Mouse (Mus musculus) heart, embryonic 12.5 days (tissue): ENCODE measurements at regions not wholly inside any gene's neighbourhood (a gene's known extent, or its start where the extent isn't known, plus 50 kb on each side); places are given as distances from the start of the nearest gene placed in this dataset.
"Not testable (repeated sequence)": the region's sequence is repeated elsewhere in the genome, so short reads cannot be mapped to it uniquely, and the experiment has no call there.

Experiments
- ATAC-seq: fragments of 200-750 bp; cut with Nextera tagmentation; 2 replicates; pipeline ENCODE4 v1.8.0; 2017; ENCODE audit warnings: moderate TSS enrichment, moderate library complexity; ENCODE audit not compliant: insufficient number of reproducible peaks, low FRiP score
- H3K27ac ChIP-seq: fragments of 300-500 bp; sonication (generic); 2 replicates; pipeline ENCODE4 v1.5.1; 2016; ENCODE audit warnings: mild to moderate bottlenecking, moderate library complexity; ENCODE audit not compliant: poor library complexity, severe bottlenecking
- H3K27me3 ChIP-seq: fragments of 300-500 bp; sonication (generic); replicated peaks from 2 replicates; pipeline ENCODE4 v1.6.1; 2016; ENCODE audit warnings: mild to moderate bottlenecking, moderate library complexity
- H3K36me3 ChIP-seq: fragments of 300-500 bp; sonication (generic); 2 replicates; pipeline ENCODE4 v1.6.1; 2016; ENCODE audit warnings: mild to moderate bottlenecking, moderate library complexity
- H3K4me1 ChIP-seq: fragments of 300-500 bp; sonication (generic); replicated peaks from 2 replicates; pipeline ENCODE4 v1.6.1; 2016; ENCODE audit warnings: mild to moderate bottlenecking
- H3K4me2 ChIP-seq: fragments of 300-500 bp; sonication (generic); 2 replicates; pipeline ENCODE4 v1.6.1; 2016; ENCODE audit warnings: mild to moderate bottlenecking, moderate library complexity
- H3K4me3 ChIP-seq: fragments of 300-500 bp; sonication (generic); 2 replicates; pipeline ENCODE4 v1.5.1; 2016; ENCODE audit warnings: mild to moderate bottlenecking
- H3K9ac ChIP-seq: fragments of 300-500 bp; sonication (generic); 2 replicates; pipeline ENCODE4 v1.6.1; 2016; ENCODE audit warnings: mild to moderate bottlenecking, moderate library complexity
- H3K9me3 ChIP-seq: fragments of 300-500 bp; sonication (generic); replicated peaks from 2 replicates; pipeline ENCODE4 v1.6.1; 2016; ENCODE audit warnings: mild to moderate bottlenecking, moderate library complexity
- WGBS: fragments of 180-500 bp; shearing (Covaris S2); methylation state at CpG from one replicate; pipeline ENCODE4 v1.1.7; 2016; 5-methylcytosine and 5-hydroxymethylcytosine counted together

- Histone ChIP-seq H3K9me3 (no peaks in the 10 kb centered on the region), H3K27ac (no peak overlapping the region), H3K4me1 (no peaks in the 10 kb centered on the region), H3K4me3 (no peak overlapping the region), H3K9ac (no peak overlapping the region), H3K27me3 (no peaks in the 10 kb centered on the region), H3K4me2 (no peak overlapping the region), H3K36me3 (no peaks in the 10 kb centered on the region)
- WGBS = 87% methylated on average over 10 of the region's 10 CpGs
- ATAC-seq = no peak
These were observed 479.7 kb upstream of the Slc35b3 start for GRCm38 (mm10) chr13:39440336-39440735.

GRCm38 (mm10) chr13:39427996-39428395 is 467.3 kb upstream of the Slc35b3 start:
- Histone ChIP-seq H3K9ac (no peak overlapping the region), H3K4me1 (no peaks in the 10 kb centered on the region), H3K4me3 (no peak overlapping the region), H3K4me2 (no peak overlapping the region), H3K9me3 (no peaks in the 10 kb centered on the region), H3K27me3 (no peaks in the 10 kb centered on the region), H3K27ac (no peak overlapping the region), H3K36me3 (no peaks in the 10 kb centered on the region)
- no peak for ATAC-seq
- 69% methylated on average over 3 of the region's 3 CpGs for WGBS

GRCm38 (mm10) chr13:39425944-39426343 is 465.3 kb upstream of the Slc35b3 start:
- no peak overlapping the region for H3K4me2 ChIP-seq
- no peaks in the 10 kb centered on the region for H3K36me3 ChIP-seq
- H3K4me1 ChIP-seq = no peaks in the 10 kb centered on the region
- ATAC-seq = no peak
- WGBS = 58% methylated on average over 6 of the region's 6 CpGs
- no peak overlapping the region for H3K4me3 ChIP-seq
- H3K27me3 ChIP-seq = no peaks in the 10 kb centered on the region
- no peak overlapping the region for H3K27ac ChIP-seq
- H3K9me3 ChIP-seq = no peaks in the 10 kb centered on the region
- H3K9ac ChIP-seq = no peak overlapping the region

- H3K9me3 ChIP-seq = 0 out of 2 replicates have a peak, but pooled peaks cover 4% of the 10 kb centered on the region
- H3K27ac ChIP-seq = peak overlapping the region; percentile 5; the same call in 1 of the 2 replicates
- 24% methylated on average over 7 of the region's 7 CpGs for WGBS
- peak overlapping the region; percentile 40; the same call in 1 of the 2 replicates for H3K4me2 ChIP-seq
- H3K36me3 ChIP-seq = no peaks in the 10 kb centered on the region
- H3K4me3 ChIP-seq = no peak overlapping the region
- ATAC-seq = no peak
- no peaks in the 10 kb centered on the region for H3K27me3 ChIP-seq
- H3K9ac ChIP-seq = no peak overlapping the region
- H3K4me1 ChIP-seq = 0 out of 2 replicates have a peak, but pooled peaks cover 5% of the 10 kb centered on the region
These were observed 457.5 kb upstream of the Slc35b3 start for GRCm38 (mm10) chr13:39418127-39418526.

DNA sequence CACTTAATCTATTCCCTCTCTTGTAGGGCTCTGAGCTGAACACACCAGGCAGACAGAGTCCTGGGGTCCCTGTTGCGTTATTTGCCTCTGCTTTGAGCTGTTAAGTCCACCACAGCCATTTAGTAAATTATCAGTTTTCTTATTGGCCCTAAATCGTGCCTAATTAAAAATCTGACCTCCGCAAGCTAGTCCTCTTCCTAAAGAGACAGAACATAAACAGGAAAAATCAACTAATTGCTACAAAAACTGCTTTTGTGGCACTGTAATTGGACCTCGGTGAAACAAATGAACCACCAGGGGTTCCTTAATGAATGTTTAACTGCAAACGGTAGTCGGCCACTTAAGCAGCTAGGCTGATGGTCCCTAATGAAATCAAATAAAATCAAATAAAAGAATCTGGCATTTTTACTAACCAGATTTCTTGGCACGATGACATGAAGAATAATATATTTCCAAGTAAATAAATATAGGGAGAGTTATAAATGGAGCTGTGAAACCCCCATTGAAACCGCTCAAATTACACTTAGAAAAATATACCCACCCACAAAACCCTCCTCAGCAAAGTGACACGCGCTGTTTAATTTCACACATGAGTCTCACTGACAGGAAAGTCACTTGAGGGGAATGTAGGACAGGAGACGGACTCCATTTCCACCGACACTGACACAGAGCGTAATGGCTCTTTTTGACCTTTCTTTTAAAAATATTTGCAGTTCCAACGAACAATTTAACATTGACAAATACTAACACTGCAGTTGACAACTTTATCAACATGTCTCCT is 451.0 kb upstream of the Slc35b3 start:
- no peak for ATAC-seq
- no peak overlapping the region for H3K9ac ChIP-seq
- H3K4me2 ChIP-seq = no peak overlapping the region
- no peak overlapping the region for H3K27ac ChIP-seq
- H3K9me3 ChIP-seq = 0 out of 2 replicates have a peak, but pooled peaks cover 4% of the 10 kb centered on the region
- WGBS = 60% methylated on average over 14 of the region's 14 CpGs
- H3K36me3 ChIP-seq = no peaks in the 10 kb centered on the region
- H3K4me3 ChIP-seq = no peak overlapping the region
- no peaks in the 10 kb centered on the region for H3K27me3 ChIP-seq
- H3K4me1 ChIP-seq = peaks cover 6% of the 10 kb centered on the region; the same call in 1 of the 2 replicates

- Histone ChIP-seq H3K9me3 (no peaks in the 10 kb centered on the region), H3K27me3 (no peaks in the 10 kb centered on the region), H3K4me2 (no peak overlapping the region), H3K4me1 (no peaks in the 10 kb centered on the region), H3K4me3 (no peak overlapping the region), H3K9ac (no peak overlapping the region), H3K36me3 (no peaks in the 10 kb centered on the region), H3K27ac (no peak overlapping the region)
- ATAC-seq = no peak
- WGBS = 80% methylated on average over 3 of the region's 3 CpGs
These were observed 431.9 kb upstream of the Slc35b3 start for GRCm38 (mm10) chr13:39392589-39392988.

DNA sequence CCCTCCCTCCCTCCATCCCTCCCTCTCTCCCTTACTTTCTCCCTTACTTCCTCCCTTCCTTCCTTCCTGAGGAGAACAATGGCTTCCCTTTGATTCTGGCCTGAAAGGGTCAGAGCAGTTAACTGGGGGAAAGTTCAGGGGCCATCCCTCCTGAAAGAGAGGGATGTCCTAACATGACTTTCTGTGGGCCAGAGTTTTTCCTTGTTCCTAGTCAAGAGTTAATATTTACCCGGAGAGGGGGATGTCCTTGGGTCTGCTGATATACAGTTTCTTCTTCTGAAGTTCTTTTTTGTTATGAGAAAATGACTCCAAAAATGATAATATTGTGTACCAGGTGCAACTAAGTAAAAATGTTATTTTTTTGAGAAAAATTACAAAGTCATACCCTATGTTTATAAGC is 431.5 kb upstream of the Slc35b3 start:
- ATAC-seq = not testable (repeated sequence)

GRCm38 (mm10) chr13:39376677-39377076 is 416.0 kb upstream of the Slc35b3 start:
- H3K27me3 ChIP-seq = no peaks in the 10 kb centered on the region
- H3K4me2 ChIP-seq = no peak overlapping the region
- WGBS = 83% methylated on average over 8 of the region's 8 CpGs
- ATAC-seq = no peak
- H3K4me1 ChIP-seq = no peaks in the 10 kb centered on the region
- H3K9ac ChIP-seq = no peak overlapping the region
- no peak overlapping the region for H3K4me3 ChIP-seq
- no peaks in the 10 kb centered on the region for H3K36me3 ChIP-seq
- no peak overlapping the region for H3K27ac ChIP-seq
- H3K9me3 ChIP-seq = no peaks in the 10 kb centered on the region

More for the DNA sequence above, 431.5 kb upstream of the Slc35b3 start:
- H3K27ac ChIP-seq, H3K9me3 ChIP-seq, H3K4me3 ChIP-seq, H3K27me3 ChIP-seq, H3K4me1 ChIP-seq, H3K4me2 ChIP-seq, H3K9ac ChIP-seq, H3K36me3 ChIP-seq: not testable (repeated sequence)
- 70% methylated on average over 1 of the region's 1 CpGs for WGBS

DNA sequence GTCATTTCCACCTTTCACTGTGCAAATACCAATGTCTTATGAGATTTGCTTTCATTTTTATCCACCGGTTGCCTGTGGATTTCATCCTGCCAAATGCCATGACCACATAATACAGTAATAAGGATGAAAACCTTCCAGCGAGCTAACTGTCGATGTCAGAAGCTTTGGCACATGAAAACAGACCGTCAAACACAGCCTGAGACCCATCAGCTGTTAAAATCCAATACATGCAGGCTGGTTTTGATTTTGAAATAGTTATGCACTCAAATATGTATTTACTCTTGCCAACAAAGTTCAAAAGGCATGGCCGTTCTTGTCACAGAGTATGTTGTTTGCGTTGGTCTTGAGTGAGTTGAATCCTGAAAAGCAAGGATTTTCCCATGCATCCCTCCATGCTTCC is 415.6 kb upstream of the Slc35b3 start:
- no peak for ATAC-seq
- Histone ChIP-seq H3K4me3 (no peak overlapping the region), H3K27ac (no peak overlapping the region), H3K27me3 (no peaks in the 10 kb centered on the region), H3K4me1 (no peaks in the 10 kb centered on the region), H3K9me3 (no peaks in the 10 kb centered on the region), H3K4me2 (no peak overlapping the region), H3K36me3 (no peaks in the 10 kb centered on the region), H3K9ac (no peak overlapping the region)
- WGBS = 85% methylated on average over 6 of the region's 6 CpGs

DNA sequence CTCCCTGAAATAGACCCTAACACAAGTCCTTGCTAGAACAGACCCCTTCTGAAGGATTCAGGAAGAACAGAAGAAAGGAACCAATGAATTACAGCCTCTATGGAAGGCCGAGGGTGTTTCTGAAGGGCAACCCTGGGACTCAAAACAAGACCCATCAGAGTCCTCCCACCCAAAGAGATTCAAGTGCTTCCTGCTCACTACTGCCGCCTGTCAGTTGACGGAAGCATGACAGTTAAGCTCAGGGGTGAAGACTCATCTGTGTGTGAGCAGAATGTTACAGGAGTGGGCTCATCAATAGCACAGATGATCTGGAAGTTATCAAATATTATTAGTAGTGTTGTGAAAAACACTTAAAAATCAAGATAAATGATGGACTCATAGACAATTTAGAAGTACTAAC is 411.9 kb upstream of the Slc35b3 start:
- no peak overlapping the region for H3K27ac ChIP-seq
- H3K4me2 ChIP-seq = no peak overlapping the region
- 72% methylated on average over 3 of the region's 3 CpGs for WGBS
- no peaks in the 10 kb centered on the region for H3K36me3 ChIP-seq
- ATAC-seq = no peak
- H3K27me3 ChIP-seq = no peaks in the 10 kb centered on the region
- H3K4me3 ChIP-seq = no peak overlapping the region
- H3K9me3 ChIP-seq = no peaks in the 10 kb centered on the region
- no peak overlapping the region for H3K9ac ChIP-seq
- H3K4me1 ChIP-seq = no peaks in the 10 kb centered on the region

GRCm38 (mm10) chr13:39363637-39364036 is 403.0 kb upstream of the Slc35b3 start:
- Histone ChIP-seq H3K9me3 (no peaks in the 10 kb centered on the region), H3K4me1 (no peaks in the 10 kb centered on the region), H3K36me3 (no peaks in the 10 kb centered on the region), H3K4me3 (no peak overlapping the region), H3K27me3 (no peaks in the 10 kb centered on the region), H3K9ac (no peak overlapping the region), H3K27ac (no peak overlapping the region), H3K4me2 (no peak overlapping the region)
- 50% methylated on average over 4 of the region's 4 CpGs for WGBS
- no peak for ATAC-seq

DNA sequence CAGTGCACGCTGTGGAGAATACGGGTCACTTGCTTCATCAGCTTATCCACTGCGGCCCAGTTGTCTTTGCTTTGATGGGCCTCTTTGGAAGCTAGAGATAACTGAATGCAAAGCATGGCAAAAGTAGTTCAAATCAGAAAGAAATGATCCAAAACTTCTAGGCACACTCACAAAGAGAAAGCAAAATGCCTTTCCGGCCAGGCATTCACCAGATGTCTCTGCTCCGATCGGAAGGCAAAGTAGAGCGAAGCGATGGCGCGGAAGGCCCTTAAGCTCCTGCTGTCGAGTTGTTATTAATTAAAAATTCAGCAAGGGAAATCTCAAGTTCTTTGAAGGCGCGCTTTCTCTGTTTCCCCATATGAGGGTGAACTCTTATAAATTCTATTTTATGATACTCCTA is 401.9 kb upstream of the Slc35b3 start:
- Histone ChIP-seq H3K4me3 (no peak overlapping the region), H3K9ac (no peak overlapping the region), H3K27me3 (no peaks in the 10 kb centered on the region), H3K9me3 (no peaks in the 10 kb centered on the region), H3K27ac (no peak overlapping the region), H3K36me3 (no peaks in the 10 kb centered on the region), H3K4me1 (no peaks in the 10 kb centered on the region), H3K4me2 (no peak overlapping the region)
- 80% methylated on average over 13 of the region's 13 CpGs for WGBS
- ATAC-seq = no peak
